In genomic region chr6:143156684-143157083, GRCm38 (mm10) we compare ENCODE assay signal across 23 mouse cellular contexts. TPM values are rescaled to one million over a fixed set of nuclear protein-coding genes. Genes with fewer than 3 reads are reported as not detected.
DNase-seq lines count a peak whose midpoint lies in the region; ATAC-seq and TF ChIP-seq lines count a peak whose summit lies in the region.
"Had no signal": no experiment of that assay in that cellular context is flagged by ENCODE, and none has a peak within 500 bp of the region (broad histone marks: within the 10 kb centered on the region; RNA-seq: fewer than 3 reads in every experiment).

No protein-coding gene starts in this region.

- H3K4me3 ChIP-seq in thymus, adult 2 months (ENCODE audit: control insufficient read depth, insufficient read depth, low read length): no peak overlapping the region
- no peak overlapping the region for H3K4me3 ChIP-seq in layer of hippocampus, adult 2 months
- H3K4me3 ChIP-seq: heart, embryonic 15.5 days; hindbrain, embryonic 15.5 days; left cerebral cortex, adult 2 months; limb, embryonic 15.5 days; liver, embryonic 15.5 days; midbrain, embryonic 12.5 days; neural tube, embryonic 15.5 days had no signal

- no peaks in the 10 kb centered on the region for H3K27me3 ChIP-seq in thymus, adult 2 months (ENCODE audit: control insufficient read depth, insufficient read depth, low read length)
- H3K27me3 ChIP-seq: heart, embryonic 15.5 days; hindbrain, embryonic 15.5 days; limb, embryonic 15.5 days; liver, embryonic 15.5 days; midbrain, embryonic 12.5 days; Patski had no signal

- no peak for TF ChIP-seq POLR2A in thymus, adult 2 months (IDR thresholded peaks at IDR 0.05; ENCODE audit: control insufficient read depth, extremely low read depth, insufficient read depth, low read length, poor library complexity)

- no peaks in the 10 kb centered on the region for H3K36me3 ChIP-seq in thymus, adult 2 months (ENCODE audit: control insufficient read depth, insufficient read depth, low read length)
- H3K36me3 ChIP-seq: G1E; heart, embryonic 15.5 days; hindbrain, embryonic 15.5 days; limb, embryonic 15.5 days; liver, embryonic 15.5 days; midbrain, embryonic 12.5 days; neural tube, embryonic 15.5 days had no signal

- TF ChIP-seq CTCF in thymus, adult 2 months (IDR thresholded peaks at IDR 0.05; ENCODE audit: borderline replicate concordance, control insufficient read depth, extremely low read depth, insufficient read depth, low read length, poor library complexity): no peak
- no peak for TF ChIP-seq CTCF in layer of hippocampus, adult 2 months (conservative IDR thresholded peaks at IDR 0.05)

- WGBS in thymus, adult 2 months: 20% methylated on average over 7 of the region's 7 CpGs

- H3K27ac ChIP-seq in thymus, adult 2 months (ENCODE audit: control insufficient read depth, insufficient read depth, low read length): peak overlapping the region; percentile 59
- no peak overlapping the region for H3K27ac ChIP-seq in layer of hippocampus, adult 2 months
- H3K27ac ChIP-seq: heart, embryonic 15.5 days; hindbrain, embryonic 15.5 days; left cerebral cortex, adult 2 months; limb, embryonic 15.5 days; liver, embryonic 15.5 days; midbrain, embryonic 12.5 days; neural tube, embryonic 15.5 days had no signal

- DNase-seq in thymus, adult 2 months: peak; percentile 52
- DNase-seq in thymus, postnatal 4 days: no peak
- peak; percentile 97 for DNase-seq in R1 (ENCODE audit: low read depth, low spot score)
- DNase-seq in layer of hippocampus, adult 2 months (ENCODE audit: low spot score in 2 of 2): no peak
- DNase-seq in adrenal gland, adult (ENCODE audit: inconsistent age in 2 of 2, low spot score in 1 of 2): no peak
- no peak for DNase-seq in layer of hippocampus, adult 9-11 months
- DNase-seq: adrenal gland, postnatal 14 days; cerebellum, adult 9-10 months; gastrocnemius, postnatal 25 days; kidney, adult 2 months; kidney, postnatal 14 days; left cerebral cortex, postnatal 4 days had no signal

- peaks cover 42% of the 10 kb centered on the region for H3K4me1 ChIP-seq in thymus, adult 2 months (replicated peaks; ENCODE audit: control insufficient read depth, insufficient read depth, low read length)

- 0 out of 2 replicates have a peak, but pooled peaks have one; percentile 41 for ATAC-seq in neutrophil, adult 5-6 weeks (ENCODE audit: extremely low read depth, insufficient number of reproducible peaks, low FRiP score, poor library complexity, severe bottlenecking)
- ATAC-seq: lung, postnatal 0 days; Patski had no signal

RNA-seq across cellular contexts. Expression of gene Etnk1, which starts 10.3 kb away (rescaled TPM):
- polyA plus RNA-seq in thymus, adult 2 months (2012; rRNA removed): 113 and 166 TPM in 2 replicates
- total RNA-seq in neutrophil, adult 5-6 weeks (2017): 199 and 208 TPM in 2 replicates
- 100 to 1,000 TPM; 173 to 175 TPM for total RNA-seq in layer of hippocampus, adult 2 months (2021)

RNA-seq across cellular contexts. Expression of gene C2cd5, which starts 56.7 kb away (rescaled TPM):
- 34.9 and 36.2 TPM in 2 replicates for polyA plus RNA-seq in thymus, adult 2 months (2012; rRNA removed)
- 40.3 and 43.1 TPM in 2 replicates for total RNA-seq in neutrophil, adult 5-6 weeks (2017)
- 100 to 1,000 TPM; 106 to 108 TPM for total RNA-seq in layer of hippocampus, adult 2 months (2021)

Comparison
In these comparisons a context has a peak if more than half of its experiments do, and no peak if none do; other contexts are left out.
1. DNase-seq: peak in thymus, adult 2 months (single experiment) and R1 (single experiment); none in thymus, postnatal 4 days (single experiment), layer of hippocampus, adult 2 months (0 of 2), adrenal gland, adult (0 of 2) and layer of hippocampus, adult 9-11 months (single experiment).